Mouse (Mus musculus) CH12.LX (cell line): ENCODE results near the gene BC005537. TPM values are rescaled to one million over a fixed set of nuclear protein-coding genes. Genes with fewer than 3 reads are reported as not detected.

Experiments used
- DNase-seq: peaks from one replicate; pipeline ENCODE4 v3.0.0-alpha.2; 2013; ENCODE audit errors: extremely low read depth
- H3K27ac ChIP-seq: 2 replicates; pipeline ENCODE4 v1.5.1; 2012; ENCODE audit warnings: low read depth, mild to moderate bottlenecking, control low read depth, moderate library complexity; ENCODE audit not compliant: insufficient read depth
- H3K27me3 ChIP-seq: replicated peaks from 2 replicates; pipeline ENCODE3; 2012; ENCODE audit warnings: inconsistent platforms
- H3K36me3 ChIP-seq, 2 experiments: replicated peaks in 1 of 2; 2 replicates each; pipeline versions ENCODE3 to v1.6.1; 2012; ENCODE audit warnings: inconsistent platforms in 1 of 2, low read length in 1 of 2, mild to moderate bottlenecking in 1 of 2, mixed read lengths in 1 of 2, moderate library complexity in 1 of 2; ENCODE audit not compliant: control insufficient read depth in 1 of 2, insufficient read depth in 1 of 2
- H3K4me1 ChIP-seq, 2 experiments: 2 replicates each; pipeline ENCODE4 v1.6.1; 2012; ENCODE audit warnings: inconsistent platforms in 1 of 2, moderate library complexity in 1 of 2; ENCODE audit not compliant: insufficient read depth in 2 of 2, control insufficient read depth in 1 of 2
- H3K4me2 ChIP-seq: 2 replicates; pipeline ENCODE4 v1.6.1; 2012; ENCODE audit warnings: low read depth, mild to moderate bottlenecking, control low read depth; ENCODE audit not compliant: poor library complexity, insufficient read depth, severe bottlenecking
- H3K4me3 ChIP-seq, 3 experiments: fragments of 150-350 bp in 1 of 3; sonication (generic) in 1 of 3; replicated peaks in 1 of 3; 2 replicates each; pipeline versions ENCODE3 to v1.5.1; 2011 to 2012; ENCODE audit warnings: low read depth in 2 of 3, low read length in 2 of 3, mild to moderate bottlenecking in 2 of 3, moderate library complexity in 2 of 3, control low read depth in 1 of 3, improper control_type of control experiment in 1 of 3, inconsistent platforms in 1 of 3, mixed read lengths in 1 of 3; ENCODE audit not compliant: poor library complexity in 1 of 3
- H3K79me2 ChIP-seq: replicated peaks from 2 replicates; pipeline ENCODE4 v1.6.1; 2012; ENCODE audit warnings: mild to moderate bottlenecking, moderate library complexity; ENCODE audit not compliant: control insufficient read depth, poor library complexity, insufficient read depth, severe bottlenecking; ENCODE audit errors: extremely low read depth
- H3K9ac ChIP-seq: 2 replicates; pipeline ENCODE4 v1.6.1; 2012; ENCODE audit warnings: low read depth, mild to moderate bottlenecking, control low read depth, moderate library complexity; ENCODE audit not compliant: insufficient read depth
- H3K9me3 ChIP-seq: replicated peaks from 2 replicates; pipeline ENCODE3; 2012; ENCODE audit warnings: low read length, inconsistent platforms, mixed read lengths
- ELF1 ChIP-seq: IDR thresholded peaks from 2 replicates; pipeline ENCODE4 v1.6.1; 2014; ENCODE audit warnings: low read depth, mild to moderate bottlenecking, inconsistent platforms, low read length, improper control_type of control experiment
- ETS1 ChIP-seq: conservative IDR thresholded peaks from 2 replicates; pipeline ENCODE4 v1.6.1; 2012; ENCODE audit warnings: low read depth, mild to moderate bottlenecking, inconsistent platforms, low read length, improper control_type of control experiment, moderate library complexity
- GABPA ChIP-seq: IDR thresholded peaks from 2 replicates; pipeline ENCODE4 v1.6.1; 2012; ENCODE audit warnings: low read depth, low read length, improper control_type of control experiment, inconsistent platforms; ENCODE audit not compliant: insufficient replicate concordance
- IRF4 ChIP-seq: IDR thresholded peaks from 2 replicates; pipeline ENCODE4 v1.6.1; 2014; ENCODE audit warnings: low read depth, mild to moderate bottlenecking, inconsistent platforms, low read length, improper control_type of control experiment
- JUND ChIP-seq: conservative IDR thresholded peaks from 2 replicates; pipeline ENCODE4 v1.6.1; 2011; ENCODE audit warnings: low read depth, low read length, improper control_type of control experiment
- MAFK ChIP-seq: IDR thresholded peaks from 2 replicates; pipeline ENCODE4 v1.6.1; 2011; ENCODE audit warnings: low read length, improper control_type of control experiment; ENCODE audit not compliant: insufficient replicate concordance
- MAX ChIP-seq: IDR thresholded peaks from 2 replicates; pipeline ENCODE4 v1.6.1; 2011; ENCODE audit warnings: low read length, improper control_type of control experiment
- MXI1 ChIP-seq: IDR thresholded peaks from 2 replicates; pipeline ENCODE4 v1.6.1; 2011; ENCODE audit warnings: mild to moderate bottlenecking, low read depth, low read length, improper control_type of control experiment
- MYC ChIP-seq: IDR thresholded peaks from 2 replicates; pipeline ENCODE4 v1.6.1; 2011; ENCODE audit warnings: low read depth, mild to moderate bottlenecking, improper control_type of control experiment, low read length
- NELFE ChIP-seq: IDR thresholded peaks from 2 replicates; pipeline ENCODE4 v1.6.1; 2011; ENCODE audit warnings: low read depth, low read length, improper control_type of control experiment
- POLR2AphosphoS2 ChIP-seq: IDR thresholded peaks from 2 replicates; pipeline ENCODE4 v1.6.1; 2011; ENCODE audit warnings: low read depth, low read length, improper control_type of control experiment
- RAD21 ChIP-seq: IDR thresholded peaks from 2 replicates; pipeline ENCODE4 v1.6.1; 2011; ENCODE audit warnings: low read depth, mild to moderate bottlenecking, low read length, improper control_type of control experiment, moderate library complexity
- RCOR1 ChIP-seq: conservative IDR thresholded peaks from 2 replicates; pipeline ENCODE4 v1.6.1; 2012; ENCODE audit warnings: low read depth, mild to moderate bottlenecking, inconsistent platforms, low read length, improper control_type of control experiment
- SIN3A ChIP-seq: IDR thresholded peaks from 2 replicates; pipeline ENCODE4 v1.6.1; 2012; ENCODE audit warnings: low read length, improper control_type of control experiment, inconsistent platforms
- TBP ChIP-seq: conservative IDR thresholded peaks from 2 replicates; pipeline ENCODE4 v1.6.1; 2011; ENCODE audit warnings: low read depth, low read length, improper control_type of control experiment
- UBTF ChIP-seq: IDR thresholded peaks from 2 replicates; pipeline ENCODE4 v1.6.1; 2012; ENCODE audit warnings: low read depth, mild to moderate bottlenecking, inconsistent platforms, low read length, improper control_type of control experiment, moderate library complexity
- ZKSCAN1 ChIP-seq: IDR thresholded peaks from 2 replicates; pipeline ENCODE4 v1.6.1; 2012; ENCODE audit warnings: low read depth, inconsistent platforms, low read length, improper control_type of control experiment, borderline replicate concordance
- ZMIZ1 ChIP-seq: IDR thresholded peaks from 2 replicates; pipeline ENCODE4 v1.6.1; 2012; ENCODE audit warnings: low read depth, mild to moderate bottlenecking, inconsistent platforms, low read length, improper control_type of control experiment
- dilution Hi-C: fragments of 300-500 bp; cut with MboI; formaldehyde crosslinking; loops from 2 replicates; pipeline ENCODE4 v1.14.3; 2020; ENCODE audit warnings: low sequenced_read_pairs; ENCODE audit not compliant: extremely low pct_unique_long_range_greater_than_20kb, extremely low pct_ligation_motif_present
- in situ Hi-C: fragments of 300-500 bp; cut with MboI; formaldehyde crosslinking; loops from 3 replicates; pipeline ENCODE4 v1.14.3; 2019; ENCODE audit warnings: low sequenced_read_pairs, low pct_ligation_motif_present, low pct_unique_long_range_greater_than_20kb, mixed read lengths
- polyA plus RNA-seq: library from polyadenylated mRNA; unstranded; fragments of >175 nt; gene quantifications from 2 replicates; pipeline ENCODE4 v1.2.1, GENCODE M21; 2012; ENCODE audit warnings: low read depth; ENCODE audit not compliant: insufficient read length
- total RNA-seq, 2 experiments: library from RNA; depleted of rRNA; stranded (reverse); fragments of 300-350 nt in 1 of 2; fragments of >200 nt in 1 of 2; gene quantifications; 2 replicates each; pipeline ENCODE4 v1.2.3; 2012 to 2014

The BC005537 gene
- total and polyA plus RNA-seq, 3 experiments: 21.8 to 47.7 (median 39.0) TPM

DNA sequence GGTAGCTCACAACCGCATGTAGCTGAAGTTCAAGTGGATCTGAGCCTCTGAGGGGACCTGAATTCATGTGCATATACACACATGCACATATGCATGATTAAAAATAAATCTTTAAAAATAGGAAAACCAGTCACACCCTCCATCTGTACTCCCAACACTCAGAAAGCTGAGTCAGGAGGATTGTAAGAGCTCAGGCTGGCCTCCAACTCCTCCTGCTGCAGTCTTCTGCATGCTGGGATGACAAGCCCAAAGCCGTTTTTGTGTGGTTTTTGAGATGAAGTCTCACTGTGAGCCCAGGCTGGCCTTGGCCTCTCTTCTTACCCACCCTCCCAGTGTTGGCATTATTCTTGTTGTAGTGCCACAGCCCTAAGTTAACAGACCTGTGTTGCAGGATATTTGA, 23.4 kb upstream of the BC005537 start:
- Histone ChIP-seq H3K9me3 (no peaks in the 10 kb centered on the region), H3K36me3 (no peaks in the 10 kb centered on the region), H3K4me2 (no peak overlapping the region), H3K4me3 (no peak overlapping the region), H3K27me3 (no peaks in the 10 kb centered on the region), H3K9ac (no peak overlapping the region), H3K79me2 (no peaks in the 10 kb centered on the region), H3K4me1 (peaks cover 0 to 31% of the 10 kb centered on the region in 2 experiments; a peak in 2 of 4 replicates), H3K27ac (no peak overlapping the region)
- in situ Hi-C loops: no loop called here
- TF ChIP-seq ETS1 (no peak), GABPA (no peak), ZKSCAN1 (no peak), MXI1 (no peak), TBP (no peak), ZMIZ1 (no peak), NELFE (no peak), RAD21 (no peak), POLR2AphosphoS2 (no peak), UBTF (no peak), JUND (no peak), MYC (no peak), IRF4 (no peak), RCOR1 (no peak), ELF1 (no peak), MAFK (no peak), SIN3A (no peak)
- no peak for DNase-seq
- dilution Hi-C loops: no loop called here

DNA sequence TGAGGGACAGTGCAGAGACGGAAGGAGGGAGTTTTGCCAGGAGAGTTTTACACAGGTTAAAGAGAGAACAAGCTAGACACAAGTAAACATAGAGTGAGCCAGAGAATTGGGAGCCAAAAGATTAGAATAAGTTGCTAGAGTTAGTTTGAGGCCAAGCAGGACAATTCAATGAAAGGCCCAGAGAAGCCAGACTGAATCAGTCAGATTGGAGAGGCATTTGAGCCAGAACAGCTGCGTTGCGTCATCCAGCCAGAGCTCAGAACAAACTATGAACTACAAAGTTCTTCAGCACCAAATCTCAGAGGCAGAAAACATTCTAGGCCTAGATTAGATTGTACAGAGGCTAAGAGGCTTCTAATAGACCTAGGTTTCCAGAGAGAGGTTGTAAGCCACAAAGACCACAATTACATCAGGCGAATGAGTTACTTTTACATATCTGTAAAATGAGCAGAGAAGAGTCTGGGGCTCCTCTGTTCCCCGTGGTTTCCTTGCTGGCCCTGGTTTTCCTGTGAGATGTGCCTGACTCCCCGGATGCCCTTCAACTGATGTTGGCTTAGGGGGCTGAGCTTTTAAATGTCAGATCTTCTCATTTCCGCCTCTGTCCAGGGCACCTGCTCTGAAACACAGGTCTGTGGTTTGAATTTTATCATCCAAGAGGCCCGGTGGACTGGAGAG, 22.6 kb upstream of the BC005537 start:
- Histone ChIP-seq H3K27ac (no peak overlapping the region), H3K27me3 (no peaks in the 10 kb centered on the region), H3K4me2 (no peak overlapping the region), H3K4me3 (no peak overlapping the region), H3K9ac (no peak overlapping the region), H3K36me3 (no peaks in the 10 kb centered on the region), H3K4me1 (peaks cover 0 to 31% of the 10 kb centered on the region in 2 experiments; a peak in 2 of 4 replicates), H3K79me2 (no peaks in the 10 kb centered on the region), H3K9me3 (no peaks in the 10 kb centered on the region)
- TF ChIP-seq MAX: no peak
- no peak for DNase-seq
- dilution Hi-C loops (no loop called here), in situ Hi-C loops (no loop called here)
